Comparison of ENCODE assay signal across 8 mouse cellular contexts in the genomic region with DNA sequence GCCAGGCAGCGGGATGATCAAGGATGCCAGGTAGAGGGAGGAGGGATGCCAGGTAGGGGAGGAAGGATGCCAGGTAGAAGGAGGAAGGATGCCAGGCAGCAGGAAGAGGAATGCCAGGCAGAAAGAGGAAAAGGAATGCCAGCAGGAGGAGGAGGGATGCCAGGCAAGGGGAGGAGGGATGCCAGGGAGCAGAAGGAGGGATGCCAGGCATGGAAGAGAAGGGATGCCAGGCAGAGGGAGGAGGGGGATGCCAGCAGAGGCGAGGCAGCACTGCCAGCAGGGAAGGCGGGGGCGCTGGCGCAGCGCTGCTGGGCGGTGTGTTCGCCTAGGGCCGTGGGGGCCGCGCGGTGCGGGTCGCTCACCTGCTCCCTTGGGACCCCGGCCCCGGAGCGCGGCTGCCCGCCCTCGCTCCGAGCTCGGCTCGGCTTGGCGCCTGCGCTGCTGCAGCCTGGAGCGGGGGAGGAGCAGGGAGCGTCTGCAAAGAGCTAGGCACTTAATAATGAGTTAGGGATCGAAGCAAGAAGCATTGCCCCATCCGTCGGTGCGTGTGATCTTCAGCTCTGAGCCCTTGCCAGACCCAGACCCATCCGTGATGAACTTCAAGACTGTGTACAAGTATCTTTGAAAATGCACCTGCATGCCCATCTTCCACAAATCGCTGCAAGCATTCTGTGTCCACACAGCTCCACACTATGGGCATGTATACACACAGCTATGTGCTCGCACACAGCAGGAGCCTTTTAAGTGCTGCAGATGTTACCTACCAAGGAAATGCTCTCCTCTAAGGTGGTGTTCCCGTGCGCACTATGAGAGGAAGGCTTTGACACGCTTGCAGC. TPM values are rescaled to one million over a fixed set of nuclear protein-coding genes. Genes with fewer than 3 reads are reported as not detected.
A peak's percentile ranks its signal among the peaks of the same experiment; 100 is the strongest.
DNase-seq lines count a peak whose midpoint lies in the region; ATAC-seq and TF ChIP-seq lines count a peak whose summit lies in the region.

A gene (minus strand): TSS at position 426 of the 836 bp plus-strand sequence.

- peak within 1 kb of the TSS; percentile 58 for H3K4me2 ChIP-seq in forebrain, embryonic 14.5 days (ENCODE audit: low read length)
- peak within 1 kb of the TSS; percentile 73 for H3K4me2 ChIP-seq in heart, postnatal 0 days (ENCODE audit: low read depth, low read length)
- H3K4me2 ChIP-seq in lung, postnatal 0 days (replicated peaks; ENCODE audit: low read depth, low read length): peak within 1 kb of the TSS; percentile 56
- H3K4me2 ChIP-seq in stomach, embryonic 14.5 days (replicated peaks; ENCODE audit: low read depth, low read length): peak within 1 kb of the TSS; percentile 78

- WGBS in forebrain, embryonic 14.5 days: 3% methylated on average over 36 of the region's 37 CpGs
- 4% methylated on average over 37 of the region's 37 CpGs for WGBS in heart, postnatal 0 days
- WGBS in lung, postnatal 0 days: 4% methylated on average over 36 of the region's 37 CpGs
- WGBS in stomach, embryonic 14.5 days: 3% methylated on average over 33 of the region's 37 CpGs

- no peaks in the 10 kb centered on the region for H3K27me3 ChIP-seq in Patski
- H3K27me3 ChIP-seq in forebrain, embryonic 14.5 days (replicated peaks; ENCODE audit: control insufficient read depth, insufficient read depth, low read length): no peaks in the 10 kb centered on the region
- peaks cover 28% of the 10 kb centered on the region for H3K27me3 ChIP-seq in heart, postnatal 0 days (ENCODE audit: control insufficient read depth, insufficient read depth, low read length)
- no peaks in the 10 kb centered on the region for H3K27me3 ChIP-seq in lung, postnatal 0 days (replicated peaks; ENCODE audit: insufficient read depth, low read length)
- H3K27me3 ChIP-seq in stomach, embryonic 14.5 days (ENCODE audit: control insufficient read depth, insufficient read depth, low read length): no peaks in the 10 kb centered on the region

- H3K4me3 ChIP-seq in forebrain, embryonic 14.5 days (ENCODE audit: low read depth, low read length): peak within 1 kb of the TSS; percentile 52
- H3K4me3 ChIP-seq in heart, postnatal 0 days (ENCODE audit: low read depth, low read length): peak within 1 kb of the TSS; percentile 49
- H3K4me3 ChIP-seq in layer of hippocampus, adult 2 months: peak within 1 kb of the TSS; percentile 55
- peak within 1 kb of the TSS; percentile 24; the same call in 1 of the 2 replicates for H3K4me3 ChIP-seq in lung, postnatal 0 days (ENCODE audit: low read depth, low read length)
- peak within 1 kb of the TSS; percentile 43 for H3K4me3 ChIP-seq in stomach, embryonic 14.5 days (ENCODE audit: low read depth, low read length)

- POLR2A ChIA-PET in Patski (lab: Charles Lee): interaction anchor here (1.2 to 1.6 kb wide), 3 partner anchors 9 to 22 kb away, joined by 3 to 4 read pairs (median 3); no protein-coding TSS in a partner anchor

- H3K4me1 ChIP-seq in forebrain, embryonic 14.5 days (ENCODE audit: control insufficient read depth, insufficient read depth, low read length): peaks cover 21% of the 10 kb centered on the region
- peaks cover 7% of the 10 kb centered on the region for H3K4me1 ChIP-seq in heart, postnatal 0 days (ENCODE audit: control insufficient read depth, insufficient read depth)
- no peaks in the 10 kb centered on the region for H3K4me1 ChIP-seq in lung, postnatal 0 days (ENCODE audit: insufficient read depth, low read depth, low read length)
- no peaks in the 10 kb centered on the region for H3K4me1 ChIP-seq in stomach, embryonic 14.5 days (ENCODE audit: control insufficient read depth, insufficient read depth, low read length)

- no peak for DNase-seq in Patski (ENCODE audit: low read depth, low spot score)
- peak; percentile 90 for DNase-seq in forebrain, embryonic 14.5 days (ENCODE audit: low spot score)
- DNase-seq in heart, postnatal 0 days (ENCODE audit: low spot score): no peak
- DNase-seq in layer of hippocampus, adult 2 months (ENCODE audit: low spot score in 2 of 2): peak; percentile 80 to 88
- DNase-seq in lung, postnatal 0 days (ENCODE audit: low spot score): peak; percentile 63
- DNase-seq in B cell, adult 2 months: no peak

- CTCF ChIA-PET in Patski (lab: Charles Lee): interaction anchor here (0.8 to 1.9 kb wide), 2 partner anchors 13 to 28 kb away, joined by 3 to 11 read pairs; no protein-coding TSS in a partner anchor

- TF ChIP-seq EP300 in heart, postnatal 0 days (IDR thresholded peaks at IDR 0.05; ENCODE audit: low read depth): no peak
- no peak for TF ChIP-seq EP300 in lung, postnatal 0 days (IDR thresholded peaks at IDR 0.05)

- H3K9ac ChIP-seq in forebrain, embryonic 14.5 days (ENCODE audit: low read length): peak within 1 kb of the TSS; percentile 76
- H3K9ac ChIP-seq in heart, postnatal 0 days (replicated peaks; ENCODE audit: low read depth, low read length): peak within 1 kb of the TSS; percentile 37; the same call in 1 of the 2 replicates
- H3K9ac ChIP-seq in lung, postnatal 0 days (replicated peaks; ENCODE audit: low read depth): no peak within 1 kb of the TSS
- H3K9ac ChIP-seq in stomach, embryonic 14.5 days (replicated peaks; ENCODE audit: low read depth, low read length): peak within 1 kb of the TSS; percentile 39; the same call in 1 of the 2 replicates

- no peaks in the 10 kb centered on the region for H3K9me3 ChIP-seq in forebrain, embryonic 14.5 days (replicated peaks; ENCODE audit: control insufficient read depth, low read length)
- no peaks in the 10 kb centered on the region for H3K9me3 ChIP-seq in heart, postnatal 0 days (replicated peaks; ENCODE audit: control insufficient read depth, low read length)
- no peaks in the 10 kb centered on the region for H3K9me3 ChIP-seq in lung, postnatal 0 days (ENCODE audit: low read length)
- H3K9me3 ChIP-seq in stomach, embryonic 14.5 days (ENCODE audit: control insufficient read depth, low read depth, low read length): no peaks in the 10 kb centered on the region

- peak within 1 kb of the TSS; percentile 65 for H3K27ac ChIP-seq in forebrain, embryonic 14.5 days (ENCODE audit: low read depth, low read length)
- H3K27ac ChIP-seq in heart, postnatal 0 days (ENCODE audit: low read depth): no peak within 1 kb of the TSS
- peak within 1 kb of the TSS; percentile 94 for H3K27ac ChIP-seq in layer of hippocampus, adult 2 months
- H3K27ac ChIP-seq in lung, postnatal 0 days (ENCODE audit: low read length): no peak within 1 kb of the TSS
- H3K27ac ChIP-seq in stomach, embryonic 14.5 days (ENCODE audit: low read length): no peak within 1 kb of the TSS

- no peaks in the 10 kb centered on the region for H3K36me3 ChIP-seq in forebrain, embryonic 14.5 days (ENCODE audit: control insufficient read depth, insufficient read depth, low read length)
- H3K36me3 ChIP-seq in heart, postnatal 0 days (replicated peaks; ENCODE audit: control insufficient read depth, insufficient read depth, low read length): no peaks in the 10 kb centered on the region
- no peaks in the 10 kb centered on the region for H3K36me3 ChIP-seq in lung, postnatal 0 days (ENCODE audit: insufficient read depth, low read length)
- H3K36me3 ChIP-seq in stomach, embryonic 14.5 days (ENCODE audit: control insufficient read depth, insufficient read depth, low read length): no peaks in the 10 kb centered on the region

- ATAC-seq in Patski: peak; percentile 29
- peak; percentile 67 for ATAC-seq in cerebellum, adult (ENCODE audit: insufficient number of reproducible peaks, low FRiP score, low TSS enrichment)
- peak; percentile 87 for ATAC-seq in forebrain, embryonic 14.5 days
- ATAC-seq in heart, postnatal 0 days (ENCODE audit: insufficient read depth, low read depth): peak; percentile 41; the same call in 1 of the 2 replicates
- ATAC-seq in lung, postnatal 0 days: peak; percentile 43
- ATAC-seq in stomach, embryonic 14.5 days (ENCODE audit: insufficient number of reproducible peaks, insufficient read depth, low FRiP score, low read depth): peak; percentile 50; the same call in 1 of the 2 replicates

- in situ Hi-C loops in Patski (cut with MboI; ENCODE audit: low pct_unique_long_range_greater_than_20kb): no loop called here

- TF ChIP-seq CTCF in Patski (IDR thresholded peaks at IDR 0.05): no peak
- TF ChIP-seq CTCF in heart, postnatal 0 days (IDR thresholded peaks at IDR 0.05; ENCODE audit: low read depth): no peak
- no peak for TF ChIP-seq CTCF in layer of hippocampus, adult 2 months (conservative IDR thresholded peaks at IDR 0.05)
- TF ChIP-seq CTCF in lung, postnatal 0 days (IDR thresholded peaks at IDR 0.05): no peak

RNA-seq across cellular contexts. Expression of the gene that starts here (rescaled TPM):
- polyA plus RNA-seq in Patski (2021): 64.3 TPM
- polyA plus RNA-seq in forebrain, embryonic 14.5 days (2014; fragmentation: Nextera tagmentation; extraction: Ambion mirVana): 170 and 177 TPM in 2 replicates
- total RNA-seq in heart, postnatal 0 days (2014; rRNA removed; ENCODE audit: low replicate concordance): 79.2 and 98.4 TPM in 2 replicates
- polyA plus RNA-seq in heart, postnatal 0 days (2015; fragmentation: Nextera tagmentation; extraction: Ambion mirVana): 33.9 and 36.9 TPM in 2 replicates
- total RNA-seq in layer of hippocampus, adult 2 months (2021): 10 to 100 TPM; 88.7 to 90.9 TPM
- 8.0 and 12.1 TPM in 2 replicates for polyA plus RNA-seq in lung, postnatal 0 days (2015; fragmentation: Nextera tagmentation; extraction: Ambion mirVana)
- 35.6 and 36.2 TPM in 2 replicates for polyA plus RNA-seq in stomach, embryonic 14.5 days (2014; fragmentation: Nextera tagmentation; extraction: Ambion mirVana)

Comparison
In these comparisons a context has a peak if more than half of its experiments do, and no peak if none do; other contexts are left out.
1. ATAC-seq: peak in every context shown above with its lines; median percentile 87 in forebrain, embryonic 14.5 days; 67 in cerebellum, adult; 50 in stomach, embryonic 14.5 days; 43 in lung, postnatal 0 days; 41 in heart, postnatal 0 days; 29 in Patski.
2. DNase-seq: peak in forebrain, embryonic 14.5 days (single experiment), layer of hippocampus, adult 2 months (2 of 2) and lung, postnatal 0 days (single experiment); none in Patski (single experiment), heart, postnatal 0 days (single experiment) and B cell, adult 2 months (0 of 2).
3. H3K27ac ChIP-seq: peak in forebrain, embryonic 14.5 days (single experiment) and layer of hippocampus, adult 2 months (single experiment); none in heart, postnatal 0 days (single experiment), lung, postnatal 0 days (single experiment) and stomach, embryonic 14.5 days (single experiment).
4. Peak in every context shown above with its lines, with median percentiles within 50 percentile points of each other: H3K4me2 ChIP-seq and H3K4me3 ChIP-seq.